Mouse (Mus musculus): ENCODE data around the gene Oxct2a.
"Not testable (repeated sequence)": the region's sequence is repeated elsewhere in the genome, so short reads cannot be mapped to it uniquely, and the experiment has no call there.

Oxct2a gene

DNA sequence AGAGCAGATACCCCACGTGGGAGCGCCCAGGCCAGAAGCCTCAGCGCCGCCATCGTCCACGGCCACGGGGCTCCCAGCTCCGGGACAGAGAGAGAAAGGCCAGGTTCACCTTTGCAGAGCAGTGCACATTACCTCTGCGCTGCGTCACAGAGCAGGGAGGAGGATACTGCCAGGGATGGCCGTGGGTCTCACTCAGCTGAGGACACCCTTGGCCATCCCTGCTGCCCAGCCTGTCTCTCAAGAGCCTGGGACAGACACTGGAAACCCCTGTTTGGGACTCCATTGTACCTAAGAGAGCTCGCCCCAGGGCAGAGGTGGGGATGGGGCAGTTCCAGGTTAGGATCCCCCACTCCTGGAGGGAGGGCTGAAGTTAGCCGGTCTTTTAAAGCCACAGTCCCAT, at the start of gene Oxct2a:
Oxct2a (minus strand) TSS at position 101 of the 400 bp plus-strand sequence.
- DNase-seq (ENCODE audit: low spot score), result no peak

DNA sequence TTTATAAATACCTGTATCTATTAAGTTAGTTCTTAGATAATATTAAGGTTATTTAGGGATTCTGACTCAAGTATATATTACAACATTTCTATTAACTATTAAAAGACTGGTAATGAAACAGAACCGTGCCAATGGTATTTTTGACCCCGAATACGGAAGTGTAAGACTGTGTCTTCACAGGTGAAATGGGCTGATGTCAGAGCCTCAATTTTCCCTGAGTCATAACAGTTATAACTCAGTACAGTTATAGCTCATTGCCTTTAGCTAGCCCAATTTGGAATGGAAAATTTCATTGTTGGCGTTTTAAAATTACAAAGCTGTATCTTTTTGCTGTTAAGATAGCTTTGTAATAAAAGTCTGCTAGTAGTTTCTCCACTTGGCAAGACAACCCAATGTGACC, 40.1 kb upstream of the Oxct2a start:
- no peak for DNase-seq (ENCODE audit: low spot score)

DNA sequence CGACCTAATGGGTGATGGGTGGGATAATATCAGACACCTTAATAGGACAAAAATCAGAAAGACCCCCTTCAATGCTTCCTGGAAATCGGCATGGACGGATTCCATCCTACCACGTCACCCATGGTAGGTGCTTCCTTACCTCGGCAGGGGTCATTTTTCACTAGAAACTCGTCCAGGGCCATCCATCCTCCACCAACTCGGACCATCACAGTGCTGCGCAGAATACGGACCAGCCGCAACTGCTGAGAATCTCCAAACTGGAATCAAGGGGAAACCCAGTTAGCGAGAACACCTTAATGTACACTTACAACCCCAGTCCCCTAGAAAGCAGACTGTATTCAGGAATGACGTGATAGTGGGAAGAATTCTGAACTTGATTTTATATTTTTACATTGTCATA, 37.3 kb upstream of the Oxct2a start:
- no peak for DNase-seq (ENCODE audit: low spot score)

GRCm38 (mm10) chr4:123358613-123359012, 35.2 kb upstream of the Oxct2a start:
- DNase-seq (ENCODE audit: low spot score), result no peak

GRCm38 (mm10) chr4:123355941-123356340, 32.5 kb upstream of the Oxct2a start:
- DNase-seq (ENCODE audit: low spot score), result no peak

DNA sequence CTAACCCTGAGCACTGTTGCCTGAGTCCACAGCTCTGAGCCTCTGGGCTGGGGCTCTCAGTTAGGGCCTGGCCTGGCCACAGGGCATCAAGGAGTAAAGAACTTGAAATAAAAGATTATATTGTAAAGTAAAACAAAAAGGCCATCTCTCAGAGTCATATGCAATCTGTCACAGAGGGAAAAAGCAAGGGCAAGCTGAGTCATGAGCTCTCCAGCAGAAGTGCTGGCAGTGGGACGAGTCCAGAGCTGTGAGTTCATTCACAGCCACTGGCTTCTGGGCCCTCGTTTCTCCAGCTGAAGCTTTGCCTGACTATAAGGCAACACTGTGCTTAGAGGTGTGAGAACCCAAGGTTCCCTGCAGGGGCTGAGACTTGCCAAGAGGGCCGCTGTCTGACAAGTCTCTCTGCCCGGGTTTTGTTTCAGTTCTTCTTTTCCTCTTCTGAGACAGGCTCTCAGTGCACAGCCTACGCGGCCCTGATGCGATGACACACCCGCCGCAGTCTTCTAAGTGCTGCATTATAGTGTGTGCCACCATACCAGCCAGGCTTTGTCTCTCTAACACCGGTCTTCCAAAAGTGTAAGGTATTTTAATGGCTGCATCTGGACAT, 29.9 kb upstream of the Oxct2a start:
- no peak for DNase-seq (ENCODE audit: low spot score)

DNA sequence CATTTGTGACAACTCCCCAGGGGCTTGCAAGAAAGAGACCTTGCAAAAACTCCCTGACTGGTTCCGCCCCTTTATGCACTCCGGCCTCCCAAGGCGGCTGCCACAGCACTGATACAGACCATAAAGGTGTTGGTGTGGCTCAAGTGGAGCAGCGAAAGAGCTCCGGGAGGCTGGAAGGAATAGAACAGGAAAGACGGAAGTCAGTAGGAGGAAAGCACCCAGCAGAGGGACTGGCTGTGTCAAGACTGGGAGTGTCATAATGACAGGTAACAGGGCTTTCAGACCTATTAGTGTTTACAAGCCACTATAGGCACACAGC, 20.0 kb upstream of the Oxct2a start:
- DNase-seq (ENCODE audit: low spot score), result no peak

GRCm38 (mm10) chr4:123342642-123343470, 19.4 kb upstream of the Oxct2a start, which contains the start of gene Bmp8a:
TSS of gene Bmp8a (minus strand) at chr4:123343252.
- DNase-seq (ENCODE audit: low spot score), result peak; percentile 78

GRCm38 (mm10) chr4:123342091-123342641, 18.7 kb upstream of the Oxct2a start:
- no peak for DNase-seq (ENCODE audit: low spot score)

DNA sequence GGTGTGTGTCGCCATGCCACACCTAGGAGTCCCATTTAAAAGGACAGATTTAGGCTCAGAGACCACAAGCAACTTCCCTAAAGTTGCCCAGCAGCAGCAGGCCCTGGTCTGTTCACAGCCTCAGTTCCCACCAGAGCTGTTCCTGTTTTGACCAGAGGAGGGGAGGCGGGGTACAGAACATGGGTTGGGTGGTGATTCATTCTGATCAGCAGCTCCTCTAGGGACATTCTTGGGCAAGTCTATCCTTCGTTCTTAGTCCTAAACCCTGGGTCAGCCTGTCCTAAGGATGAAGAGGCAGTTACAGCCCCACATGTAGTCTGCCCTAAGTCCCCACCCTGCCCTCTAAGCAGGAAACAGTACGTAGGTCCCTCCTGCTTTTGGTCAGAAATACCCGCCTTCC, 16.8 kb upstream of the Oxct2a start:
- DNase-seq (ENCODE audit: low spot score), result no peak

GRCm38 (mm10) chr4:123337693-123338092, 14.3 kb upstream of the Oxct2a start:
- no peak for DNase-seq (ENCODE audit: low spot score)

DNA sequence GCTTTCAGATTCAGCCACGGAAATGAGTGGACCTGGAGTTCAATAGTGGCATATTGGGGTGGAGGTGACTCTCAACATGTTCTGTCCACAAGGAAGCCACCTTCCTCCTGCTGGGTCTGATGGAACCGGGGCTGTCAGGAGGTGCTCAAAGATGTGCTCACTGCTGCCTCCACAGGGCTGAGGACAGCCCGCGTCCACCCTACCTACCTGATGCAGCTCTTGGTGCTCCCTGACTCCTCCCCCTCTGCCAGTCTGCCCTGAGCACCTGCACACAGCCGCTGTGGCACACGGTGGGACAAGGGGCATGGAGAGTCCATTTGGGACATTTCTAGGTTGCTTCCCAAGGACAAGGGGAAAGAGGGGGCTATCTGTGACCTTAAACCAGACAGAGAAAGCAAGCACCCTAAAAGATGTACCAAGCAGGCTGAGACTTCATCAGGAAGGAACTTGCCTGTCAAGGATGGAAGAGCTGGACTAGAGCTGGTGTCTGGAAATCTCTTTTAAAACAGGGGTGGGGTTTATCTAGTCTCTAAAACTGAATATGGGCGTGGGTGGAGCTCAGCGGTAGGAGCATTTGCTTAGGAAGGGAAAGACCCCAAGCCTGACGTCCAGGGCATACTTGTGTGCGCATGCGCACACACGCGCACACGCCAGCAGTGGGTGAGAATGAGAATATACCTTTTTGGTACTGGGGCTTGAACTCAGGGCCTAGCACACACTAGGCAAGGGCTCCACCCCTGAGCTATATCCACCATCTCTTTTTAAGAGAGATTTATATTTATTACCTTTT, 12.6 kb upstream of the Oxct2a start:
- no peak for DNase-seq (ENCODE audit: low spot score)

- not testable (repeated sequence) for DNase-seq (ENCODE audit: low spot score)
Measured at GRCm38 (mm10) chr4:123335244-123335643, 11.8 kb upstream of the Oxct2a start.

DNA sequence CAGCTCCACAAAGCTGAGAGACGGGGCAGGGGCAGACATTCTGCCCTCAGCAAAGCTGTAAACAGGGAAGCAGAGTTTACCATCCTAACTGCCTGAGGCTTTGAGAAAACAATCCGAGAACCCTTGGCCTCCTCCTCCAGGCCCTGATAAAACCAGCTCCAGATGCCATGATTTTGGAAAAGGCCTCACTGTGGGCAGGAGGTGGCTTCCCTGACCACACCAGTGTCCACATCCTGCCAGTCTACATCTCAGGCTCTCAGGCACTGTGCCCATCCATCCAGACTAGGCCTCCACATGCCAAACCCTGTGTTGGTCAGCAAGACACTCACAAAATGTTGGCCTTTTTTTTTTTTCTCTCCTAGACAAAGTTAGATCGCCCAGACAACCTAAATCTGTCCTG, 10.7 kb upstream of the Oxct2a start:
- DNase-seq (ENCODE audit: low spot score), result no peak

- no peak for DNase-seq (ENCODE audit: low spot score)
Measured at GRCm38 (mm10) chr4:123333151-123333550, 9.7 kb upstream of the Oxct2a start.

- DNase-seq (ENCODE audit: low spot score), result not testable (repeated sequence)
Measured at GRCm38 (mm10) chr4:123331961-123332360, 8.5 kb upstream of the Oxct2a start.

DNA sequence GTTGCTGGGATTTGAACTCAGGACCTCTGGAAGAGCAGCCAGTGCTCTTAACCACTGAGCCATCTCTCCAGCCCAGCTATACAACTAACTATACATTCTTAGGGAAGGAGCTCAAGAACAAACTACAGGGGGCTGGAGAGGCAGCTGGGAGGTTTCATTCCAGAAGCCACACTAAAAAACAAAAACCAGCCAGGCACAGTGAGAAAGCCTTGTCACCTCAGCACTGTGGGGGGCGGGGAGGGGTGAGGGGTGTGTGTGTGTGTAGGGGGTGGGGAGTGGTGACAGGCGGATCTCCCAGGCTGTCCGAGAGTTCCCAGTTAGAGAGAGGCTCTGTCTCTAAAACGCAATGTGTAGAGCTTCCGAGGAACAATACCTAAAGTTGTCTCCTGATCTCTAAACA, 7.9 kb upstream of the Oxct2a start:
- no peak for DNase-seq (ENCODE audit: low spot score)

DNA sequence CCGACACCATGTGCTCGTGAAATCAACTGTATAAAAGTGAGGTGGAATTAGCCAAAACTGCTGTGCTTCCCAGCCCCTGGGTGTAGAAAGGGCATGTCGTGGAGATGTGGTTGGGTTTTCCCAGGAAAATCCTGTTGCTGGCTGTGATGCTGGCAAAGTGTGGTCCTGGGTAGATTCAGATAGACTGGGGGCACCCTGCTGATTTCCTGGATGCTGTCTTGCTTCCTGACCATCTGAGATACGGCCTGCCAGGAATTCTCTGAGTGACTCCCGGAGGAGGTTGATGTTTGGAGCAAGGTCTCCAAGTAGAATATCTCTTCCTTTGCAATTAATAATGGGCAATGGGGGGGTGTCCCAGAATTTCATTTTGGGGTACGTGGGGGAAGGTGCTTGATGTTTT, 5.5 kb upstream of the Oxct2a start:
- DNase-seq (ENCODE audit: low spot score), result no peak

GRCm38 (mm10) chr4:123327630-123328029, 4.2 kb upstream of the Oxct2a start:
- DNase-seq (ENCODE audit: low spot score), result no peak

GRCm38 (mm10) chr4:123326087-123326486, 2.7 kb upstream of the Oxct2a start:
- peak; percentile 44 for DNase-seq (ENCODE audit: low spot score)

- DNase-seq (ENCODE audit: low spot score), result not testable (repeated sequence)
Measured at GRCm38 (mm10) chr4:123322910-123323309, 524 bp downstream of the Oxct2a start.

GRCm38 (mm10) chr4:123314497-123314896, 8.9 kb downstream of the Oxct2a start:
- no peak for DNase-seq (ENCODE audit: low spot score)

GRCm38 (mm10) chr4:123313010-123313409, 10.4 kb downstream of the Oxct2a start:
- no peak for DNase-seq (ENCODE audit: low spot score)

All from ovary, postnatal 36 days (tissue).